Mouse (Mus musculus): ENCODE data around the gene Arhgap32.

- TF ChIP-seq CTCF (IDR thresholded peaks at IDR 0.05; ENCODE audit: insufficient read depth, low read depth, low read length) = no peak
- TF ChIP-seq POLR2A (IDR thresholded peaks at IDR 0.05; ENCODE audit: insufficient read depth, low read depth, low read length) = no peak
These were observed 23.7 kb downstream of the Arhgap32 start for GRCm38 (mm10) chr9:32139641-32140040.
